Mouse (Mus musculus): ENCODE results near the gene Aaed1. TPM values are rescaled to one million over a fixed set of nuclear protein-coding genes. Genes with fewer than 3 reads are reported as not detected.

Aaed1 gene
- polyA plus RNA-seq, 1 experiment, result 17.8 TPM

- Histone ChIP-seq H3K4me1 (ENCODE audit: control insufficient read depth, insufficient read depth, low read length) (no peaks in the 10 kb centered on the region), H3K4me3 (replicated peaks; ENCODE audit: extremely low read depth, low read depth, low read length) (no peak overlapping the region)
- no peak for TF ChIP-seq CTCF (IDR thresholded peaks at IDR 0.05; ENCODE audit: insufficient read depth, low read length)
- TF ChIP-seq POLR2A (IDR thresholded peaks at IDR 0.05; ENCODE audit: borderline replicate concordance, extremely low read depth, low read depth, low read length), result no peak
- 71% methylated on average over 4 of the region's 4 CpGs for WGBS
- DNase-seq, result no peak
These were observed 79.4 kb downstream of the Aaed1 start for GRCm38 (mm10) chr13:64233139-64233538.

DNA sequence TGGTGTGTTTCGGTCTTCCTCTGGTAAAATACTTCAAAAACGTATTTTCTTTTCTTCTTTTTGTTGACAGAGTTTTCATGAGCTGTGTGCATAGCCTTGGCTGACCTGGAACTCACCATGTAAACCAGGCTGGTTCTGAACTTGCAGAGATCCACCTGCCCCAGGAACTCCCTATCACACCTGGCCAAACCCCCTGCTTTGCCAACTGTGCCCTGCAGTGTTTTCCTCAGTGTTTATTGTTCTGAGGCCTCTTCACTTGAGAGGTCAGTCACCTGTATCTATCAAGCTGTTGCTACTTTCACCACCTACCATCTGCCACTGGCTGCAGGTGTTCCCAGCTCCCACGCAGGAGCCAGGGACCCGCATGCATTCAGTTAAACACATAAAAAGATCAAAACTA is 85.8 kb downstream of the Aaed1 start:
- 89% methylated on average over 4 of the region's 4 CpGs for WGBS
- Histone ChIP-seq H3K4me1 (ENCODE audit: control insufficient read depth, insufficient read depth, low read length) (no peaks in the 10 kb centered on the region), H3K4me3 (replicated peaks; ENCODE audit: extremely low read depth, low read depth, low read length) (no peak overlapping the region)
- no peak for TF ChIP-seq POLR2A (IDR thresholded peaks at IDR 0.05; ENCODE audit: borderline replicate concordance, extremely low read depth, low read depth, low read length)
- no peak for TF ChIP-seq CTCF (IDR thresholded peaks at IDR 0.05; ENCODE audit: insufficient read depth, low read length)
- no peak for DNase-seq

- TF ChIP-seq POLR2A (IDR thresholded peaks at IDR 0.05; ENCODE audit: borderline replicate concordance, extremely low read depth, low read depth, low read length) (no peak), CTCF (IDR thresholded peaks at IDR 0.05; ENCODE audit: insufficient read depth, low read length) (no peak)
- 56% methylated on average over 3 of the region's 3 CpGs for WGBS
- Histone ChIP-seq H3K4me3 (replicated peaks; ENCODE audit: extremely low read depth, low read depth, low read length) (no peak overlapping the region), H3K4me1 (ENCODE audit: control insufficient read depth, insufficient read depth, low read length) (no peaks in the 10 kb centered on the region)
- no peak for DNase-seq
These were observed 86.8 kb downstream of the Aaed1 start for GRCm38 (mm10) chr13:64225738-64226137.

Other genes with a start within 250 kb of the Aaed1 start
- gene Hsd17b3, start 223.5 kb downstream of the Aaed1 start, polyA plus RNA-seq (2012; rRNA removed), result not detected in 2 replicates
- 5.7 and 6.8 TPM in 2 replicates for gene Slc35d2, start 183.3 kb downstream of the Aaed1 start, polyA plus RNA-seq (2012; rRNA removed)
- 7.1 and 10.4 TPM in 2 replicates for gene Zfp367, start 159.5 kb downstream of the Aaed1 start, polyA plus RNA-seq (2012; rRNA removed)
- gene Habp4, start 150.9 kb downstream of the Aaed1 start, polyA plus RNA-seq (2012; rRNA removed), result 22.6 and 26.7 TPM in 2 replicates
- gene Cdc14b, start 37.4 kb downstream of the Aaed1 start, polyA plus RNA-seq (2012; rRNA removed), result 4.2 and 6.6 TPM in 2 replicates
- gene Ctsl, start 58.2 kb upstream of the Aaed1 start, polyA plus RNA-seq (2012; rRNA removed), result 62.8 and 98.1 TPM in 2 replicates
- gene Cdk20, start 119.6 kb upstream of the Aaed1 start, polyA plus RNA-seq (2012; rRNA removed), result 17.0 and 20.1 TPM in 2 replicates
- gene Fam240b, start 185.1 kb upstream of the Aaed1 start, polyA plus RNA-seq (2012; rRNA removed), result not detected in 2 replicates